Mouse (Mus musculus) heart, adult 10 weeks (tissue): Measurements from ENCODE around the gene Maats1. TPM values are rescaled to one million over a fixed set of nuclear protein-coding genes. Genes with fewer than 3 reads are reported as not detected.

Source experiments
- polyA plus RNA-seq: library from polyadenylated mRNA; stranded (reverse); fragments of 350-450 nt; fragmentation: Illumina TruSeq; extraction: RNeasy Lipid Tissue Mini Kit (QIAGEN cat#74804); gene quantifications from one replicate; pipeline ENCODE4 v1.2.3, GENCODE M21; 2014; ENCODE audit warnings: low read depth, low replicate concordance

Maats1 gene
- not detected for polyA plus RNA-seq

GRCm38 (mm10) chr16:38341396-38342324 lies at the start of gene Maats1:
Gene Maats1, minus strand, starts transcription at chr16:38342143.

DNA sequence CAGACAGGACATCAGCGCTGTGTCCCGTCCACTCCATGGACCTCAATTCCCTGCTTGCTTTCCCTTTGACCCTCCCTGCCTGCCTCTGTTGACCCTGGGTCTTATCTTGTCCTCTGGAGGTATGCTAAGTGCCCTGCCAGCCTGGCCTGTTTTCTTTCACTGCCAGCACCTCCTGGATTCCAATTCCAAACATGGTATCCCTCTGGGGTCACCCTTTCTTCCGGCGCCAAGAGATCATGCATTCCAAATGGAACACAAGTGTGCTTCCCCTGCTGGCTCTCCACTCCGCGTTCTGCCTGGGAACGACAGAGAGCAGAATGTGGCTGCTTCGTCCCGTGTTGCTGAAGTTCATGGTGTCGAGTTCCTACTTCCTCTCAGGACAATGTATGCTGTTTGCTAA lies 20.0 kb upstream of the Maats1 start, which contains the start of gene Popdc2:
Popdc2 (plus strand) TSS at position 277 of the 400 bp plus-strand sequence.

DNA sequence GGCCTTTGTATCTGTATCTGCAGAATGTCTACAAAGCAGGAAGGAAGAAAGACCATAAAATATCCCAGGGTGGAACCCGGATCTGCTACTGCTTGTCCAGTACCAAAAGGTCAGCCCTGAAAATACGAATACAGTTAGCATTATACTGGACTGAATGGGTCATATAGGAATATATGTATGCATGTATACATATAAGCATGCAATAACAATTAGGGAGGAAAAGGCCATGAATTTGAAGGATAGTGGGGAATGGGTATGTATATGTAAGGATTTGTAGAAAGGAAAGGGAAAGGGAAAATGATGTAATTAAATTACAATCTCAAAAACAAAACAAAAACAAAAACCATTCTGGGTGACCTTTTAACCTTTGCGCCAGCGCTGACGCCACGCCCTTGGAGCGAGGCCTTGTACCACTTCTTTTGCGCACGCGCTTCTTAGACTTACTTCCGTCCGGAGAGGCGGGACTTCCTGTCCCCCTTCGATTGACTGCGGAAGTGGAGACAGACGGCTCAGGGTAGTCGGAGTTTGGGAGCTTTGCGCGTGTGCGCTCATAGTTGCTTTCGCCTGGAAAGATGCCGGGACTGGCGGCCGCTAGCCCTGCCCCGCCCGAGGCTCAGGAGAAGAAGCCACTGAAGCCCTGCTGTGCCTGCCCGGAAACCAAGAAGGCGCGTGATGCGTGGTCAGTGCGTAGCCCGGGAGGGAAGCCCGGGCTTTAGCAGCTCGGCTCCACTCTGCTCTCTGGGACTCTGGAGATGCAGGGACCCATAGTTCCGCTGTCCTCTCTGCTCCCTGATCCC lies 4.8 kb upstream of the Maats1 start, which contains the start of the genes Cox17 and Gm21987:
Cox17 (plus strand) TSS at position 463 of the 797 bp plus-strand sequence.
Gm21987 (plus strand) TSS at position 512 of the 797 bp plus-strand sequence.

GRCm38 (mm10) chr16:38294685-38295348 lies 47.1 kb downstream of the Maats1 start, which contains the start of gene Nr1i2:
Gene Nr1i2, minus strand, starts transcription at chr16:38294824.

Other genes with a start within 250 kb of the Maats1 start
- gene Nr1i2, start 47.3 kb downstream of the Maats1 start, polyA plus RNA-seq: not detected
- 607 TPM for gene Cox17, start 4.8 kb upstream of the Maats1 start, polyA plus RNA-seq
- gene Gm21987, start 4.9 kb upstream of the Maats1 start, polyA plus RNA-seq: not detected
- gene Popdc2, start 20.1 kb upstream of the Maats1 start, polyA plus RNA-seq: 511 TPM
- 11.5 TPM for gene Pla1a, start 91.0 kb upstream of the Maats1 start, polyA plus RNA-seq
- 22.7 TPM for gene Adprh, start 110.6 kb upstream of the Maats1 start, polyA plus RNA-seq
- gene Cd80, start 113.4 kb upstream of the Maats1 start, polyA plus RNA-seq: 1.3 TPM
- gene Timmdc1, start 180.5 kb upstream of the Maats1 start, polyA plus RNA-seq: 45.8 TPM
- gene Poglut1, start 208.1 kb upstream of the Maats1 start, polyA plus RNA-seq: 15.3 TPM
- gene Tmem39a, start 216.6 kb upstream of the Maats1 start, polyA plus RNA-seq: 24.6 TPM